Mouse (Mus musculus): ENCODE measurements around the gene Cdkn1b.

- TF ChIP-seq CTCF (IDR thresholded peaks at IDR 0.05; ENCODE audit: borderline replicate concordance, insufficient read depth, low read length) = no peak
- TF ChIP-seq POLR2A (IDR thresholded peaks at IDR 0.05; ENCODE audit: low read depth, low read length) = no peak
Measured at GRCm38 (mm10) chr6:134961858-134962517, 41.8 kb downstream of the Cdkn1b start.
